Mouse (Mus musculus) frontal cortex, postnatal 14 days (tissue): ENCODE measurements around the gene Sun2.

Source experiments
- DNase-seq, 2 experiments: peaks; one replicate each; pipeline ENCODE4 v3.0.0; 2022; ENCODE audit warnings: low spot score in 2 of 2

Gene Sun2

DNA sequence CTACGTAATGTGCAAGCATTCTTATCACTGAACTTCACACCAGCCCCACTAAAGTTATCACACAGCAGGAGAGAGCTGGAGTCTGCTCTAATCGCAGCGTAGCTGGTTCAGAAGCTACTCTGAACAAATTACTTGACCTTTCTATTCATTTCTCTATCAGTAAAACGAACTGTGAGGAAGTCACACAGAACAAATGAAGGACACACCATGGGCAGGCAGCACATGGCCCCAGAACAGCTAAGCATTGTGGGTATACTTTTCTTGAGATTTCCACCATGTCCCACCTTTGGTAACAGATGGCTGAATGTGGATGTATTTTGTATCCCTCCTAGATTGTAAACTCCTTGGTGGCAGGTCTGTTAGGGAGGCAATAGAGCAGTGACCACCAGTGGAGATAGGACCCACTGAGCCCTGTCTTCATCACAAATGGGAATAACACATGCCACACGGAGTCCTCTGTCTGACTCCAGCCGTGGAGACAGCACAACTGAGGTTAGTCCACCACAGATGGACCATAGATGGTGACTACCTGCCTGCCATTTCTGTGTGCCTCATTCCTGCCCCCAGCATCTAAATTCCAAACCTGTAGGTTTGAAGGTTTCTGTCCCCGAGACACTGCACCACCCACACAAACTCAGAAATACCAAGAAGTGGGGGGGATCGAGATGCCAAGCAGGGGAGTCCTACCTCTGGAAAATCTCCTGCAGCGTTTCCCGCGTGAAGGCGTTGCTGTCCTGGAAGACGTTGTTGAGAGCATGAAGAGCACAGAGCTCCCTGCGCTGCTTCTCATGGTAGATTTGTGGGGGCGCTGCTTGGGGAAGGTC lies 56.1 kb downstream of the Sun2 start:
- DNase-seq = no peak

- no peak for DNase-seq
These were observed 57.1 kb downstream of the Sun2 start for GRCm38 (mm10) chr15:79685141-79685641.

GRCm38 (mm10) chr15:79684616-79685015 lies 57.7 kb downstream of the Sun2 start:
- DNase-seq = no peak

DNA sequence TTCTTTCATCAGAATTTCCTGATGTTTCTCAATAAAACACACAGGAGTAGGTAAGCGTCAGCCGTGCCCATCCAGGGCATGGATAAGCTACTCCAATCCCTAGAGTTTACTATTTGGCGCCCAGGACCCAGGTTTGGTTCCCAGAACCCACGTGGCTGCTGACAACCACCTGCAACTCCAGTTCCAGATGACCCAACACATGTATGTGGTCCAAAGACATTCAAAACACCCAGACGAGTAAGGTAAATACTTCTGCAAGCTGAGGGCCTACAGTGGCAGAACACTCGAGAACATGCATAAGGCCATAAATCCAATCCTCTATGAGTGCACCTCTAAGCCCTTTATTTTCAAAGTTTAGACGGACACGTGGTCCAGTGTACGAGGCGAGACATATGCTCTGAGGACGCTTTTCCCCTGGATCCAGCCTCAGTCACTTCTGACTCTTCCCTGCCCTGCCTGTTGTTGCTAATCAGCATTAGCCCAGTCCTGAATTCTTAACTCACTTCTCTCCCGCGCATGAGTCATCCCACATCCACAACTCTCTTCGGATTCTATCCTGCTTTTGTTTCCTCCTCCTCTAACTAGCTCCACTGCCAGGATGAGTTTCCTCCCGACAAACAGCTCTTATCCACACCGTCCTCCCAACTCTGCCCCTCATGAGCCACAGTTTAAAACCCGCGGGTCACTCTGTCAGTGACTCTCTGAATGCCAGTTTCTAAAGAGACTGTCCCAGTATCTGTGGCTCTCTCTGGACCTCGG lies 58.5 kb downstream of the Sun2 start:
- DNase-seq = no peak

DNA sequence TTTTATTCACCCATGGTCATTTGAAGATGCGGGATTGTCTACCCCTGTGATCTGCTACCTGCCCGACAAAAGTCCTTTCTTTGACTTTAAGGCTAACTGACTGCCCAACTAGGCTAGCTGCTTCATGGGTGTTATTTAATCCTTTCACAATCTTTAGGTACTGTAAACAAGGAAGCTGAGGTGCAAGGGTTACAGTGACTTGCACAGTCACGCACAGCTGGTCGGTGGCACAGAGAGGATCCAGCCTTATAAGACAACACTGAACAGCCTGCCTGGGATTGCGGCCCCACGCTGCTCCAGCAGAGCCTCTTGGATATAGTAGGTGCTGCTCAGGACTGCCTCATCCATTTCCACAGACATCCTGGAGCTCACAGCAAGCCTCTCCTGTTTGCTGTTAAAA lies 59.2 kb downstream of the Sun2 start:
- no peak for DNase-seq

DNA sequence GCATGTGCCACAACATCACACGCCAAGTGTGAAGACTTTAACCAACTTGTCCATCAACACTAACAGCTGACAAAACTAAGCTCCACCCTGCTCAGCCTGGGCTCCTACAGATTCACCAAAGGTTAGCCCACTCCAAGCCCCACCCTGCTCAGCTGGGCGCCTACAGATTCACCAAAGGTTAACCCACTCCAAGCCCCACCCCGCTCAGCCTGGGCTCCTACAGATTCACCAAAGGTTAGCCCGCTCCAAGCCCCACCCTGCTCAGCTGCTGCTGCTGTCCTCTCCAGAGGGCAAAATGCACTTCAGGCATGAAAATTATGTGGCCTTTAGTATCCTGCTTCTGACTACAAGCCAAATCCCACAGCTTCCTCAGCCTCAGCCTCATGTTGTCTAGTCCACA lies 60.4 kb downstream of the Sun2 start:
- DNase-seq = no peak

DNA sequence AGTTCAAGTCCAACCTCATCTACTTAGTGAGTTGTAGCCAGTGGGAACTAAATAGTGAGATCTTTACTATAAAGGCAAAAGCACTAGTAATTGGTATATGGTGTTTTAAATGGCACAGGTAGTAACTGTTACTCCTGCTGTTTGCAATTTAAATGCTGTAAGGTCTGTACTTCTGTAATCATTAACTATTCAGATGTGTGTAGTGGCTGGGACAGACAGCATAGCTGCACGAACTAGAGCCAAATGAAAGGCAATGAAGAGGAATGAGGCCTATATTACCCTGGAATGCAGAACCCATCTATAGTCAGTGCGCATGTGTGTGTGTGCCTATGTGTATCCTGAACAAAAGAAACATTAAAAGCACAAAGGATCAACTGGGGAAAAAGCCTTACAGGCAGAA lies 64.4 kb downstream of the Sun2 start:
- DNase-seq = no peak
